Mouse (Mus musculus): ENCODE results near the gene Hist1h2bg. TPM values are rescaled to one million over a fixed set of nuclear protein-coding genes. Genes with fewer than 3 reads are reported as not detected.

Gene Hist1h2bg
- polyA plus RNA-seq, 1 experiment from 2014 or later: 10.9 TPM

- Histone ChIP-seq H3K36me3 (no peaks in the 10 kb centered on the region), H3K27ac (no peak overlapping the region), H3K9me3 (replicated peaks) (no peaks in the 10 kb centered on the region), H3K9ac (no peak overlapping the region), H3K4me3 (replicated peaks) (no peak overlapping the region), H3K27me3 (no peaks in the 10 kb centered on the region), H3K4me1 (peaks cover 8% of the 10 kb centered on the region), H3K4me2 (no peak overlapping the region)
- 90% methylated on average over 2 of the region's 2 CpGs for WGBS
- no peak for ATAC-seq (replicated peaks; ENCODE audit: low FRiP score)
Observed at GRCm38 (mm10) chr13:23595185-23595584, 24.0 kb downstream of the Hist1h2bg start.

- H3K27ac ChIP-seq: no peak overlapping the region
- no peak overlapping the region for H3K9ac ChIP-seq
- no peak for ATAC-seq (replicated peaks; ENCODE audit: low FRiP score)
- H3K4me1 ChIP-seq: peaks cover 8% of the 10 kb centered on the region
- H3K36me3 ChIP-seq: no peaks in the 10 kb centered on the region
- no peaks in the 10 kb centered on the region for H3K9me3 ChIP-seq (replicated peaks)
- H3K4me3 ChIP-seq (replicated peaks): no peak overlapping the region
- WGBS: 84% methylated on average over 7 of the region's 7 CpGs
- H3K4me2 ChIP-seq: no peak overlapping the region
- no peaks in the 10 kb centered on the region for H3K27me3 ChIP-seq
Observed at GRCm38 (mm10) chr13:23595622-23596372, 24.6 kb downstream of the Hist1h2bg start.

- Histone ChIP-seq H3K4me2 (no peak overlapping the region), H3K27me3 (no peaks in the 10 kb centered on the region), H3K27ac (no peak overlapping the region), H3K9me3 (replicated peaks) (no peaks in the 10 kb centered on the region), H3K4me1 (peaks cover 8% of the 10 kb centered on the region), H3K4me3 (replicated peaks) (no peak overlapping the region), H3K9ac (no peak overlapping the region), H3K36me3 (no peaks in the 10 kb centered on the region)
- WGBS: 6% methylated on average over 9 of the region's 9 CpGs
- ATAC-seq (replicated peaks; ENCODE audit: low FRiP score): 0 out of 2 replicates have a peak, but pooled peaks have one; percentile 56
Observed at GRCm38 (mm10) chr13:23597957-23598356, 26.8 kb downstream of the Hist1h2bg start.

- Histone ChIP-seq H3K27ac (no peak overlapping the region), H3K36me3 (no peaks in the 10 kb centered on the region), H3K4me1 (0 out of 2 replicates have a peak, but pooled peaks cover 3% of the 10 kb centered on the region), H3K4me2 (no peak overlapping the region), H3K9ac (no peak overlapping the region), H3K4me3 (replicated peaks) (no peak overlapping the region), H3K27me3 (no peaks in the 10 kb centered on the region), H3K9me3 (replicated peaks) (no peaks in the 10 kb centered on the region)
- no peak for ATAC-seq (replicated peaks; ENCODE audit: low FRiP score)
- 67% methylated on average over 7 of the region's 7 CpGs for WGBS
Observed at GRCm38 (mm10) chr13:23603182-23603699, 32.0 kb downstream of the Hist1h2bg start.

- ATAC-seq (replicated peaks; ENCODE audit: low FRiP score): peak; percentile 77
- Histone ChIP-seq H3K27me3 (no peaks in the 10 kb centered on the region), H3K36me3 (no peaks in the 10 kb centered on the region), H3K9ac (no peak overlapping the region), H3K4me2 (no peak overlapping the region), H3K9me3 (replicated peaks) (no peaks in the 10 kb centered on the region), H3K4me1 (0 out of 2 replicates have a peak, but pooled peaks cover 3% of the 10 kb centered on the region), H3K27ac (no peak overlapping the region), H3K4me3 (replicated peaks) (no peak overlapping the region)
- WGBS: 47% methylated on average over 3 of the region's 3 CpGs
Observed at GRCm38 (mm10) chr13:23604452-23604851, 33.3 kb downstream of the Hist1h2bg start.

GRCm38 (mm10) chr13:23605052-23605451, 33.9 kb downstream of the Hist1h2bg start:
- H3K36me3 ChIP-seq: no peaks in the 10 kb centered on the region
- no peak overlapping the region for H3K27ac ChIP-seq
- H3K9me3 ChIP-seq (replicated peaks): no peaks in the 10 kb centered on the region
- no peaks in the 10 kb centered on the region for H3K27me3 ChIP-seq
- H3K9ac ChIP-seq: no peak overlapping the region
- H3K4me1 ChIP-seq: 0 out of 2 replicates have a peak, but pooled peaks cover 3% of the 10 kb centered on the region
- WGBS: 84% methylated on average over 3 of the region's 3 CpGs
- no peak overlapping the region for H3K4me2 ChIP-seq
- no peak for ATAC-seq (replicated peaks; ENCODE audit: low FRiP score)
- H3K4me3 ChIP-seq (replicated peaks): no peak overlapping the region

- 0 out of 2 replicates have a peak, but pooled peaks cover 3% of the 10 kb centered on the region for H3K4me1 ChIP-seq
- no peak overlapping the region for H3K27ac ChIP-seq
- whole genome bisulfite sequencing: 78% methylated on average over 4 of the region's 4 CpGs
- H3K9ac ChIP-seq: no peak overlapping the region
- H3K9me3 ChIP-seq (replicated peaks): no peaks in the 10 kb centered on the region
- ATAC-seq (replicated peaks; ENCODE audit: low FRiP score): no peak
- no peaks in the 10 kb centered on the region for H3K36me3 ChIP-seq
- H3K4me3 ChIP-seq (replicated peaks): no peak overlapping the region
- no peak overlapping the region for H3K4me2 ChIP-seq
- H3K27me3 ChIP-seq: no peaks in the 10 kb centered on the region
Observed at GRCm38 (mm10) chr13:23609209-23609608, 38.0 kb downstream of the Hist1h2bg start.

- Histone ChIP-seq H3K27me3 (no peaks in the 10 kb centered on the region), H3K4me3 (replicated peaks) (no peak overlapping the region), H3K4me1 (no peaks in the 10 kb centered on the region), H3K4me2 (no peak overlapping the region), H3K9ac (no peak overlapping the region), H3K9me3 (replicated peaks) (no peaks in the 10 kb centered on the region), H3K36me3 (no peaks in the 10 kb centered on the region), H3K27ac (no peak overlapping the region)
- no peak for ATAC-seq (replicated peaks; ENCODE audit: low FRiP score)
Observed at GRCm38 (mm10) chr13:23609844-23610243, 38.6 kb downstream of the Hist1h2bg start.

- H3K4me1 ChIP-seq: no peaks in the 10 kb centered on the region
- 59% methylated on average over 2 of the region's 2 CpGs for WGBS
- no peak overlapping the region for H3K4me2 ChIP-seq
- H3K27me3 ChIP-seq: no peaks in the 10 kb centered on the region
- H3K9me3 ChIP-seq (replicated peaks): no peaks in the 10 kb centered on the region
- H3K4me3 ChIP-seq (replicated peaks): no peak overlapping the region
- ATAC-seq (replicated peaks; ENCODE audit: low FRiP score): no peak
- H3K36me3 ChIP-seq: no peaks in the 10 kb centered on the region
- no peak overlapping the region for H3K27ac ChIP-seq
- no peak overlapping the region for H3K9ac ChIP-seq
Observed at GRCm38 (mm10) chr13:23610393-23610792, 39.2 kb downstream of the Hist1h2bg start.

- peak; percentile 73 for ATAC-seq (replicated peaks; ENCODE audit: low FRiP score)
- H3K4me1 ChIP-seq: no peaks in the 10 kb centered on the region
- H3K9me3 ChIP-seq (replicated peaks): no peaks in the 10 kb centered on the region
- no peak overlapping the region for H3K4me3 ChIP-seq (replicated peaks)
- no peaks in the 10 kb centered on the region for H3K36me3 ChIP-seq
- H3K27ac ChIP-seq: peak overlapping the region; percentile 48; the same call in 1 of the 2 replicates
- H3K9ac ChIP-seq: no peak overlapping the region
- 58% methylated on average over 3 of the region's 3 CpGs for WGBS
- H3K4me2 ChIP-seq: no peak overlapping the region
- no peaks in the 10 kb centered on the region for H3K27me3 ChIP-seq
Observed at GRCm38 (mm10) chr13:23611638-23612037, 40.4 kb downstream of the Hist1h2bg start.

- WGBS: 48% methylated on average over 12 of the region's 12 CpGs
Observed at GRCm38 (mm10) chr13:23620056-23620732, 49.0 kb downstream of the Hist1h2bg start.

More at GRCm38 (mm10) chr13:23620056-23620732, 49.0 kb downstream of the Hist1h2bg start:
- no peaks in the 10 kb centered on the region for H3K27me3 ChIP-seq
- no peaks in the 10 kb centered on the region for H3K9me3 ChIP-seq (replicated peaks)
- H3K27ac ChIP-seq: peak overlapping the region; percentile 99
- no peak for ATAC-seq (replicated peaks; ENCODE audit: low FRiP score)
- no peaks in the 10 kb centered on the region for H3K36me3 ChIP-seq
- peak overlapping the region; percentile 84 for H3K4me2 ChIP-seq
- peak overlapping the region; percentile 73 for H3K4me3 ChIP-seq (replicated peaks)
- peaks cover 17% of the 10 kb centered on the region for H3K4me1 ChIP-seq
- H3K9ac ChIP-seq: peak overlapping the region; percentile 69
